Mouse (Mus musculus) brain, embryonic 14.5 days (tissue): ENCODE measurements around the gene Cd300e. TPM values are rescaled to one million over a fixed set of nuclear protein-coding genes. Genes with fewer than 3 reads are reported as not detected.

Experiments
- DNase-seq: peaks from one replicate; pipeline ENCODE4 v3.0.0-alpha.2; 2011; ENCODE audit warnings: low read depth
- CTCF ChIP-seq: fragments of 200-500 bp; IDR thresholded peaks from 2 replicates; pipeline ENCODE4 v1.5.1; 2012; ENCODE audit warnings: inconsistent platforms, mild to moderate bottlenecking, moderate library complexity, borderline replicate concordance; ENCODE audit not compliant: insufficient read depth, insufficient read length; ENCODE audit errors: extremely low read depth
- POLR2A ChIP-seq: fragments of 200-500 bp; IDR thresholded peaks from 2 replicates; pipeline ENCODE4 v1.6.1; 2012; ENCODE audit warnings: mild to moderate bottlenecking, inconsistent platforms, borderline replicate concordance; ENCODE audit not compliant: poor library complexity, insufficient read depth, insufficient read length, severe bottlenecking; ENCODE audit errors: extremely low read depth
- polyA plus RNA-seq: library from polyadenylated mRNA; depleted of rRNA; stranded (reverse); fragments of >200 nt; gene quantifications from 2 replicates; pipeline ENCODE4 v1.2.3, GENCODE M21; 2012; rRNA removed

The Cd300e gene
- polyA plus RNA-seq = not detected in 2 replicates

- DNase-seq = no peak
- TF ChIP-seq CTCF = no peak
- TF ChIP-seq POLR2A = no peak
These were observed at the start of gene Cd300e for GRCm38 (mm10) chr11:115062077-115062476. TSS of gene Cd300e (minus strand) at chr11:115062177.

GRCm38 (mm10) chr11:115110271-115110670, 48.3 kb upstream of the Cd300e start:
- DNase-seq = no peak
- no peak for TF ChIP-seq POLR2A
- no peak for TF ChIP-seq CTCF

GRCm38 (mm10) chr11:115108176-115108575, 46.2 kb upstream of the Cd300e start:
- TF ChIP-seq POLR2A (no peak), CTCF (no peak)
- no peak for DNase-seq

- no peak for TF ChIP-seq CTCF
- TF ChIP-seq POLR2A = no peak
- DNase-seq = peak; percentile 93
These were observed 45.5 kb upstream of the Cd300e start for GRCm38 (mm10) chr11:115107403-115107916.

GRCm38 (mm10) chr11:115106638-115107037, 44.7 kb upstream of the Cd300e start:
- no peak for DNase-seq

GRCm38 (mm10) chr11:115104769-115105563, 43.0 kb upstream of the Cd300e start:
- no peak for TF ChIP-seq CTCF
- no peak for TF ChIP-seq POLR2A
- DNase-seq = no peak

More at GRCm38 (mm10) chr11:115106638-115107037, 44.7 kb upstream of the Cd300e start:
- TF ChIP-seq CTCF (no peak), POLR2A (no peak)

GRCm38 (mm10) chr11:115103470-115104413, 41.8 kb upstream of the Cd300e start:
- DNase-seq = no peak
- TF ChIP-seq POLR2A (no peak), CTCF (no peak)

GRCm38 (mm10) chr11:115102116-115102515, 40.1 kb upstream of the Cd300e start:
- no peak for DNase-seq
- TF ChIP-seq POLR2A (no peak), CTCF (no peak)

- no peak for DNase-seq
These were observed 39.7 kb upstream of the Cd300e start for GRCm38 (mm10) chr11:115101615-115102051.

GRCm38 (mm10) chr11:115100741-115101140, 38.8 kb upstream of the Cd300e start:
- TF ChIP-seq POLR2A (no peak), CTCF (no peak)
- DNase-seq = no peak

More at GRCm38 (mm10) chr11:115101615-115102051, 39.7 kb upstream of the Cd300e start:
- TF ChIP-seq POLR2A (no peak), CTCF (no peak)

GRCm38 (mm10) chr11:115100032-115100621, 38.1 kb upstream of the Cd300e start:
- TF ChIP-seq POLR2A = no peak
- no peak for TF ChIP-seq CTCF
- DNase-seq = no peak
